Mouse (Mus musculus): ENCODE results near the gene Cdc34b.

Gene Cdc34b

DNA sequence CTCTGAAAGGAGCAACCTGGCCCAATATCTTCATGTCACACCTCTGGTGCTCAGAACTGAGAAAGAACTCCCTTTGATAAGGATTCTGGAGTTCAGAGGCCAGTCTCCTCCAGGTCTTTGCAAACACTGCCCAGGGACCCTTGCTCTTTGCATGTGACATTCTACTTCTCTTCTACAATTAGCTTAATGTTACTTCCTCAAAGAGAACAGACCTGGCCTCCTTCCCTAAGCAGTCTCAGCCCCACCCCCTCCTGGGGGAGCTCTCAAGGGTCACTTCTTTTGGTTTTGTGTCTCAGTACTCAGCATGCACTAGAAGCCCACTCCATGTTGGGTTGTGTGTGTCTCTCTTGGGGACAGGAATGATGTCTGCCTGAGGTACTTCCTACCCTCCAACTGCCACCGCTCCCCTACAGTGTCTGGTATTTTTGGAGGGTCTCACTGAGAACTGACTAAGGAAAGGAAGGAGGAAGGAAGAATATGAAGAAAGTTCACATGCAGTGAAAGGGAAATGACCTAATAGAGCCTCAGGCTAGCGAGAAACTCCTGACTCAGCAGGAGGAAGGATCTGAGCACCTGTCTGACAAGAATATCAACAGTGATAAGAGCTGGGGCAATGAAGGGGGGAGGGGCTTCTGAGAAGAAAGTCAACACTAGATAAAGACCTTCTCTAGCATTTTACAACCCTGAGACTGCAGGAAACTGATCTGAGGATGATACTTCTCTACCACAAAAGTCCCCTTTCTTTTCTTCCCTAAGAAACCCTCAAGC is 11.5 kb downstream of the Cdc34b start:
- no peak for DNase-seq

DNA sequence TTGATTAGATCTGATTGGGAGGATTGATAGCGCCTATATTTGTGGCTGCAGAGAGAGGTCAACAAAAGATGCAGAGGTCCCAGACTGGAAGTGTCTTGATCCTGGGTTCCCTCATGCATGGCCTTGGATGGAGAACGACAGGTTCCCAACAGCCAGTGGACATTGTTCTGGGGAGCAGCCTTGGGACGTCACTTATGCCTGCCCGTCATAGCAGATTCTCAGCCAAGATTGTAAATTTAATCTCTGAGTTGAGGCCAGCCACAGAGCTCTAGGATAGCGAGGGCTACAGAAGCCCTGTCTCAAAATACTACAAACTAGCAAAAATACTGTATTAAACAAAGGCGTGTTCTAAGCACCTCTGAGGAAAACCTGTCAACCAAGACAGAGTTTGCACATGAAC is 18.3 kb downstream of the Cdc34b start:
- no peak for DNase-seq

DNA sequence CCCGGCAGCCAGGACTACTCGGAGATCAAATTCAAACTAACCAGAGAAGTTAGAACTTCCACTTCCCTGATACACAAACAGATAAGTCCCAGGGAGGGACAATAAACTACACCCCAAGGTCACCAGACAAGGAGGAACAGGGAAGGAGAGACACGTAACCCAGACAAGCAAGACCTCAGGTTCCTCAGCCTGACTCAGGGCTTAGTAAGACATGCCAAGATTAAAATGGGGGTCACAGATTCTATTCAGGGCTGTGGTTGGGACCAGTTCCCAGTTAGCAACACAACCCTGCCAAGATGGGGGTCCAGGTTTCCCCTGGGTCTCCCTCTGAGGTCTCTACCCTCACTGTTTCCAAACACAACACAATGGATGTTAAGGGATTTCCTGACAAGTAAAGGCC is 18.8 kb downstream of the Cdc34b start:
- no peak for DNase-seq

DNA sequence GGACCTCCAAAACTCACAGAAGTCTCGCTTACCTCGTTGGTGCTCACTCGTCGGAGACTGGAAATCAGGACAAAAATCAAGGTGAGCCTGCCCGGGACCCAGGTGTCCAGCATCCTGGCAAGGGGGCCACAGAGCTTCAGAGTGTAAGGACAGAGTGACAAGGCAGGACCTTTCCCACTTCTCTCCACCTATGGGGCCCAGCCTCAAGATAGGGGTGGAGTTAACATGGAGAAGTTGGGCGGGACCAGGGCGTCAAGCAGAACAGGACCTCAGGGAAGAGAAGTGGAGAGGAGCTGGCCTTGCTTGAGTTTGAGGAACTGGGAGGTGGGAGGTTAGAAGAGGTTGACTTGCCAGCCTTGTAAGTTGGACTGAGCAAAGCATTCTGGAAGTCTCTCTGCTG is 19.2 kb downstream of the Cdc34b start:
- DNase-seq, result no peak

DNA sequence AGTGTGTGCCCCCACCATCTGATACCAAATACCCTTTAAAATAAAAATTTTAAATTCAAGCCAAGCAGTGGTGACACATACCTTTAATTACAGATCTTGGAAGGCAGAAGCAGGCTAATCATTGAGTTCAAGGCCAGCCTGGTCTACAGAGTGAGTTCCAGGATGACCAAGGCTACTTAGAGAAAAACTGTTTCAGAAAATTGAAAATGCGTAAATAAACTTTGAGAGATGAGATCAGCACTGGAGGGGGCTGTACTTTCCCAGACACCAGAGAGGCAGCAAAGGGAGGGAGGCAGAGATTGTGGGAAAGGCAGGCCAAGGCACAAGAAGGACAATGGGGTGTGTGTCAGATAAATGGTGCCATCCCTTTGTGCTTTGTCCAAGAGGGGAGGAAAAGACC is 20.7 kb downstream of the Cdc34b start:
- DNase-seq, result no peak

DNA sequence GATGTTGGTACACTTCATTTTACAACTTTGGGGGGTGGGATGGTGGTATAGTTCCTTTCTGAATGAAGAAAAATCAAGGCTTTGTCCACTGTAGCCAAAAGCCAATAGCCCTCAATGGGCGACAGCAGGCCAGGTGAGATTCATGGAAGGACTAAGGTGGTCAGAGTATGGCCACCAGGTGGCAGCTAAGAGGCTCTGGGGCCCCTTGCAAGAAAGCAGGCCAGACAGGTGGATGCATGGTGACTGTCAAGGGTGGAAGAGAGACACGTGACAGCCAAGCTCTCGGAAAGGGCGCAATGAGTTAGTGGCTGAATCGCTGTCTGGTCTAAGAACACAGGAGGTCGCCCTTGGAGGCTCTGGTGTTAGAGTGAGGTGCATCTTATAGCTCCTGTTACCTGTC is 21.2 kb downstream of the Cdc34b start:
- DNase-seq, result no peak

DNA sequence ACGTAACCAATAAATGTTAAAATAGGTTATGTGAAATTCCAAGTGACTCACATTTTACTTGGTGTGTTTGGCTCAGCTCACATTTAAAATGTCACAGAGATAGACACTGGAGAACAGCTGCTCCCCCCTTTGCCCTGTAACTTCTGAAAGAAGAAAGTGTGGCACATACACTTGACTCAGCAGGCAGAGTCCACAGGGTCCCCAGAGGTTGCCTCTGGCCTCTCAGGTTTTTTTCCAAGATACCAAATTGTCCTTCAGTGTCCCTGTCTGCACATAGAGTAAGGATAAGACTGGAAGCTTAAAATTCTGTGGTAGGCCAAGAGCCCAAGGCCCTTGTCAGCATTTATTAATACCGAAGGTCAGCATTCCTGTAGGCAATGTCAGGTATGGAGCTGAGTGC is 25.7 kb downstream of the Cdc34b start:
- DNase-seq, result no peak

DNA sequence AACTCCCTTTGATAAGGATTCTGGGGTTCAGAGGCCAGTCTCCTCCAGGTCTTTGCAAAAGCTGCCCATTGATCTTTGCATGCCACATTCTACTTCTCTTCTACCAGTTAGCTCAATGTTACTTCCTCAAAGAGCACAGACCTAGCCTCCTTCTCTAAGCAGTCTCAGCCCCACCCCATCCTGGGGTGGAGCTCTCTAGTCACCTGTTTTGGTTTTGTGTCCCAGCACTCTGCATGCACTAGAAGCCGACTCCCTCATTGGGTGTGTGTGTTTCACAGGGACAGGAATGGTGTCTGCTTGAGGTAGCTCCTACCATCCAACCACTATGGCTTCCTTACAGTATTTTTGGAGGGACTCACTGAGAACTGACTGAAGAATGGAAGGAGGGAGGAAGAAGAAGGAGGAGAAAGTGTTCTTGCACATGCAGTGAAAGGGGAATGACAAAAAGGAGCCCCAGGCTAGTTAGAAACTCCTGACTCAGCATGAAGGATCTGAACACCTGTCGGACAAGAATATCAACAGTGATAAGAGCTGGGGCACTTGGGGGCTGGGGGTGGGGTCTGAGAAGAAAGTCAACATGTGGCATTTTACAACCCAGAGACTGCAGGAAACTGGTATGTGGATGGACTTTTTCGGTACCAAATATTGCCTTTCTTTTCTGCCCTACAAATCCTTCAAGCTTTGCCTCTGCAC is 30.9 kb downstream of the Cdc34b start:
- DNase-seq, result no peak

DNA sequence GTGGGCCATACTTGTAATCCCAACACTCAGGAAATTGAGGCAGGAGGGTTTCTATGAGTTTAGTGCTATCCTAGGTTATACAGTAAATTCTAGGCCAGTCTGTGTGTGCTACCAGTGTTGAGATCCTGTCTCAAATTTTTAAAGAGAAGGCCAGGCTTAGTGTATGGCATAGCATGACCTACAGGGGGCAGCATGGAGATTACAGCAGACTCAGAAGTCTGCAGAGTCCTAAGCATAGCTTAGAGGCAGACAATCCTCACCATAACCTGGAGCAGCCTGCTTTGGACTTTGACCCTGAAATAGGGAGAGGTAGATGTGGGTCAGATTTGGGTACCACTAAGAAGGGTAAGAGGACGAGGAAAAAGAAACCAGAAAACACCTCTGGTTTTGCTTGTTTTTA is 32.3 kb downstream of the Cdc34b start:
- DNase-seq, result peak in 1 of 2 experiments; percentile 7

DNA sequence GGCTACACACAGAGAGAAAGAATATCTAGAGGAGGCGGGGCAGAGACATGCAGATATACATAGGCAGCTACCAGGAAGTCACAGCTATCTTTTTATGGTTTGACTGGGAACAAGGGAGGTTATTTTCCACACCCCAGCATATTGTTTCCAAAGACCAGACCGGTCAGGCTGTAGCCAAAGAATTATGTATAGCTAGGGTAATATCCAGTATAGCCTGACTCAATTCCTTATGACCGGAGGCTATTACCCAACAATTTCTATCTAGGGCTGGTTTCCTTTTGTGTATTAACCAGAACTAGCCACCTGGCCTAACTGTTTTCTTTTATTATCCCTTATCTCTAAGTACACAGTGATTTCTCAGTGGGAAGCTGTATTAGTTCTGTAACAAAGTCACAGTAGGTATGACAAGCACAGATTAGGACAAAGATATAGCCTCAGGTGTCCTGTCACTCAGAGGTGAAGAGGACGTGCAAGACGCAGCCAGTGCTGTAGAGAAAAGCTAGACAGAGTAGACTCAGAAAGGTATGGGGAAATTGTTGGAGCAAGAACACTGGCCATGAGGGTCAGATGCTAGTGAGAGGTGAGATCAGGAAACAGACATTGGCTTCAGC is 33.4 kb downstream of the Cdc34b start:
- no peak for DNase-seq

DNA sequence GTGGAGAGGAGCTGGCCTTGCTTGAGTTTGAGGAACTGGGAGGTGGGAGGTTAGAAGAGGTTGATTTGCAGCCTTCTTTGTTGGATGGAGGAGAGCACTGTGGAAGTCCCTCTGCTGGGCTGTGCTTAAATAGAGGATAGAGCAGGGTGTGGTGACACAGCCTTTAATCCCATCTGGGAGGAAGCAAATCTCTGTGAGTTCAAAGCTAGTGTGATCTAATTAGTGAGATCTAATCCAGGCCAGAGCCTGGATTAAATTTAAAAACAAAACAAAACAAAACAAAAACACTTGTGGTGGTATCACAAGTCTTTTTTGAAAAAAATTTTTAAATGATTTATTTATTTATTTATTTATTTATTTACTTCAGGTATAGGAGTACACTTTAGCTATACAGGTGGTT is 41.0 kb downstream of the Cdc34b start, which contains the start of gene Tmem92:
Tmem92 (minus strand) TSS at position 101 of the 400 bp plus-strand sequence.
- DNase-seq, result no peak

DNA sequence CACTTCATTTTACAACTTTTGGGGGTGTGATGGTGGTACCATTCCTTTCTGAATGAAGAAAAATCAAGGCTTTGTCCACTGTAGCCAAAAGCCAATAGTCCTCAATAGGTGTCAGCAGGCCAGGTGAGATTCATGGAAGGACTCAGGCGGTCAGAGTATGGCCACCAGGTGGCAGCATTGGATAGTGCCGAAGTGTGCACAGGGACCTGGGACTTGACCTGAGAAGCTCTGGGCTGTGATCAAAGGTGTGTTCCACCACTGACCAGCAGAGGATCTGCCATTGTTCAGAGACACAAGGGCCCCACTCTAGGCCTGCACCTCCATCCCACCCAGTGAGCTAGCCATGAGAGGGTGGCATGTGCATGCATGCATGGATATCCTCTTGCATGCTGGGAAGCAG is 43.7 kb downstream of the Cdc34b start:
- peak; percentile 55 to 61 for DNase-seq

DNA sequence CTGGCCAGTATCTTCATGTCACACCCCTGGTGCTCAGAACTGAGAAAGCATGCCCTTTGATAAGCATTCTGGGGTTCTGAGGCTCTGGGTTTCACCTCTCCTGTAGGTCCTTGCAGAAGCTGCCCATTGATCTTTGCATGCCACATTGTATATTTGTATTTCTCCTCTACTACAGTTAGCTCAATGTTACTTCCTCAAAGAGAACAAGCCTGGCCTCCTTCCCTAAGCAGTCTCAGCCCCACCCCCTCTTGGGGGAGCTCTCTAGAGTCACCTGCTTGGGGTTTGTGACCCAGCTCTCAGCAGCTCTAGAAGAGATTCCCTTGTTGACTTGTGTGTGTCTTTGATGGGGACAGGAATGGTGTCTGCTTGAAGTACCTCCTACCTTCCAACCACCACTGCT is 50.1 kb downstream of the Cdc34b start:
- DNase-seq, result peak in 1 of 2 experiments; percentile 6
